8 mouse cellular contexts compared by ENCODE assay signal in the genomic region with DNA sequence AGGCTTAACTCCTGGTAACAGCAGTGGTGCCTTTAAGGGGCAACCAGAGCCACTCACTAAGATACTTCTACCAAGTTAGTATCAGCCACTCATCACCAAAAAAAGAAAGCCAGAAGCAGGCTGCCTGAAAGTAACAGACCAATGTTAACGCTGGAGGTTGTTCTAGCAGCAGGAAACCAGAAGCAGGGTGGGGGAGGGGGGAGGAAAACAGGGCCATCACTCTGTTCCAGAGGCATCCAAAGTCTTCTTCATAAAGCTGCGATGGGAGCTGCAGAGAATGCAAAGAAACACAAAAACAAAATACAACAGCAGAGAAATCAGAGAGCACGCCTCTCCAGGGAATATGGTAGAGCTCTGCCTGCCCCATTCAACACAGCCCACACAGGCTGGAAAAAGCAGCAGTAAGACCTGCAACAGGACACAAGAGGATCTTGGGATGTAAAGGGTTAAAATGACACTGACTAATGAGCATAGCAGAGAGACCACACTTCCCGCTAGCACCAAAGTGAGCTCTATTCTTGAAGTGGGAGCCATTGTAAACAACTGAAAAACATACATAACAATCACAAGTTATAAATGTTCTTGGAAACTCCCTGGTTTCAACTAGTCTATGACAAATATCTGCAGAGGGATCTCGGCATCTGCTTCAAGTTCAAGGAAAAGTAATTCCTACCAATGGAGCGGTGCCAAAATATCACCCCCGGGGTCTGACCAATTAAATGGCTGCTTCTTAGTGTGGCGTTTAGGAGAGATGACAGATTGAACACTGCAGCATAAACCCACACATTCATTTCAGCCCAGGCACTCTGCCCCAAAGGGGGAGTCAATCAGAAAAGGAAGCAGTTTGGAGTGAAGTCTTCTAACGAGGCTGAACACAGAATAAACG. TPM values are rescaled to one million over a fixed set of nuclear protein-coding genes. Genes with fewer than 3 reads are reported as not detected.
DNase-seq lines count a peak whose midpoint lies in the region; ATAC-seq and TF ChIP-seq lines count a peak whose summit lies in the region.

No protein-coding gene starts in this region.

- no peak for TF ChIP-seq CTCF in kidney, adult 2 months (conservative IDR thresholded peaks at IDR 0.05; ENCODE audit: insufficient read depth, insufficient read length, low read depth, low read length)
- TF ChIP-seq CTCF in stomach, postnatal 0 days (IDR thresholded peaks at IDR 0.05; ENCODE audit: low read depth) = no peak

- peaks cover 35% of the 10 kb centered on the region for H3K4me1 ChIP-seq in kidney, embryonic 15.5 days
- peaks cover 3% of the 10 kb centered on the region; the same call in 1 of the 2 replicates for H3K4me1 ChIP-seq in kidney, adult 2 months (ENCODE audit: control insufficient read depth, insufficient read depth, low read length)
- H3K4me1 ChIP-seq in stomach, embryonic 14.5 days (ENCODE audit: control insufficient read depth, insufficient read depth, low read length) = peaks cover 11% of the 10 kb centered on the region; the same call in 1 of the 2 replicates
- no peaks in the 10 kb centered on the region for H3K4me1 ChIP-seq in stomach, postnatal 0 days (replicated peaks; ENCODE audit: control insufficient read depth, insufficient read depth)
- peaks cover 15% of the 10 kb centered on the region for H3K4me1 ChIP-seq in hindbrain, embryonic 14.5 days (replicated peaks; ENCODE audit: control insufficient read depth, insufficient read depth, low read length)

- WGBS in kidney, embryonic 15.5 days = 20% methylated on average over 10 of the region's 10 CpGs
- WGBS in kidney, adult 2 months = 31% methylated on average over 10 of the region's 10 CpGs
- WGBS in stomach, embryonic 14.5 days = 17% methylated on average over 10 of the region's 10 CpGs
- WGBS in stomach, postnatal 0 days = 25% methylated on average over 10 of the region's 10 CpGs
- WGBS in hindbrain, embryonic 14.5 days = 7% methylated on average over 10 of the region's 10 CpGs

- 0 out of 2 replicates have a peak overlapping the region, but pooled peaks have one; percentile 6 for H3K4me3 ChIP-seq in kidney, embryonic 15.5 days (replicated peaks)
- no peak overlapping the region for H3K4me3 ChIP-seq in kidney, adult 2 months (ENCODE audit: insufficient read depth, low read depth, low read length)
- no peak overlapping the region for H3K4me3 ChIP-seq in stomach, embryonic 14.5 days (ENCODE audit: low read depth, low read length)
- no peak overlapping the region for H3K4me3 ChIP-seq in stomach, postnatal 0 days (ENCODE audit: low read depth, low read length)
- H3K4me3 ChIP-seq in hindbrain, embryonic 14.5 days (replicated peaks; ENCODE audit: low read length) = no peak overlapping the region

- no peak overlapping the region for H3K9ac ChIP-seq in kidney, embryonic 15.5 days
- H3K9ac ChIP-seq in stomach, embryonic 14.5 days (replicated peaks; ENCODE audit: low read depth, low read length) = no peak overlapping the region
- H3K9ac ChIP-seq in stomach, postnatal 0 days (ENCODE audit: low read length) = no peak overlapping the region
- H3K9ac ChIP-seq in hindbrain, embryonic 14.5 days = no peak overlapping the region; the same call in 1 of the 2 replicates

- TF ChIP-seq POLR2A in kidney, adult 2 months (IDR thresholded peaks at IDR 0.05; ENCODE audit: low read depth, low read length) = no peak

- no peak for DNase-seq in kidney, adult 2 months
- DNase-seq in stomach, postnatal 0 days (ENCODE audit: low spot score) = no peak
- peak; percentile 66 for DNase-seq in hindbrain, embryonic 14.5 days (ENCODE audit: low spot score)
- DNase-seq in urinary bladder, postnatal 10 days (ENCODE audit: low spot score) = no peak
- no peak for DNase-seq in spleen, postnatal 10 days (ENCODE audit: low spot score in 2 of 2)
- no peak for DNase-seq in urinary bladder, postnatal 36 days (ENCODE audit: low spot score in 2 of 2)

- 0 out of 2 replicates have a peak, but pooled peaks cover 1% of the 10 kb centered on the region for H3K36me3 ChIP-seq in kidney, embryonic 15.5 days
- no peaks in the 10 kb centered on the region; the same call in 1 of the 2 replicates for H3K36me3 ChIP-seq in kidney, adult 2 months (ENCODE audit: control insufficient read depth, insufficient read depth, low read length)
- no peaks in the 10 kb centered on the region for H3K36me3 ChIP-seq in stomach, embryonic 14.5 days (ENCODE audit: control insufficient read depth, insufficient read depth, low read length)
- no peaks in the 10 kb centered on the region for H3K36me3 ChIP-seq in stomach, postnatal 0 days (ENCODE audit: control insufficient read depth, insufficient read depth, low read length)
- H3K36me3 ChIP-seq in hindbrain, embryonic 14.5 days (replicated peaks; ENCODE audit: control insufficient read depth, insufficient read depth) = no peaks in the 10 kb centered on the region

- no peak for TF ChIP-seq EP300 in stomach, postnatal 0 days (optimal IDR thresholded peaks at IDR 0.05)

- H3K27me3 ChIP-seq in kidney, embryonic 15.5 days = no peaks in the 10 kb centered on the region
- H3K27me3 ChIP-seq in kidney, adult 2 months (replicated peaks; ENCODE audit: control insufficient read depth, insufficient read depth, low read length) = no peaks in the 10 kb centered on the region
- H3K27me3 ChIP-seq in stomach, embryonic 14.5 days (ENCODE audit: control insufficient read depth, insufficient read depth, low read length) = no peaks in the 10 kb centered on the region
- no peaks in the 10 kb centered on the region for H3K27me3 ChIP-seq in stomach, postnatal 0 days (ENCODE audit: control insufficient read depth, insufficient read depth, low read length)
- H3K27me3 ChIP-seq in hindbrain, embryonic 14.5 days (ENCODE audit: control insufficient read depth, insufficient read depth, low read length) = no peaks in the 10 kb centered on the region

- peak overlapping the region; percentile 57 for H3K27ac ChIP-seq in kidney, embryonic 15.5 days
- H3K27ac ChIP-seq in kidney, adult 2 months (ENCODE audit: insufficient read depth, low read depth, low read length) = no peak overlapping the region
- no peak overlapping the region for H3K27ac ChIP-seq in stomach, embryonic 14.5 days (ENCODE audit: low read length)
- no peak overlapping the region for H3K27ac ChIP-seq in stomach, postnatal 0 days (replicated peaks)
- no peak overlapping the region for H3K27ac ChIP-seq in hindbrain, embryonic 14.5 days

- no peaks in the 10 kb centered on the region for H3K9me3 ChIP-seq in kidney, embryonic 15.5 days (replicated peaks)
- no peaks in the 10 kb centered on the region for H3K9me3 ChIP-seq in stomach, embryonic 14.5 days (ENCODE audit: control insufficient read depth, low read depth, low read length)
- no peaks in the 10 kb centered on the region for H3K9me3 ChIP-seq in stomach, postnatal 0 days (ENCODE audit: control insufficient read depth, low read length)
- H3K9me3 ChIP-seq in hindbrain, embryonic 14.5 days (ENCODE audit: control insufficient read depth, low read length) = no peaks in the 10 kb centered on the region

- ATAC-seq in kidney, embryonic 15.5 days (replicated peaks; ENCODE audit: low FRiP score) = no peak
- no peak for ATAC-seq in stomach, embryonic 14.5 days (ENCODE audit: insufficient number of reproducible peaks, insufficient read depth, low FRiP score, low read depth)
- ATAC-seq in stomach, postnatal 0 days (ENCODE audit: low FRiP score, low TSS enrichment) = no peak
- ATAC-seq in hindbrain, embryonic 14.5 days (ENCODE audit: low FRiP score) = peak; percentile 46; the same call in 1 of the 2 replicates

- peak overlapping the region; percentile 42 for H3K4me2 ChIP-seq in kidney, embryonic 15.5 days
- peak overlapping the region; percentile 19 for H3K4me2 ChIP-seq in stomach, embryonic 14.5 days (replicated peaks; ENCODE audit: low read depth, low read length)
- no peak overlapping the region for H3K4me2 ChIP-seq in stomach, postnatal 0 days (replicated peaks; ENCODE audit: low read depth)
- peak overlapping the region; percentile 36 for H3K4me2 ChIP-seq in hindbrain, embryonic 14.5 days (replicated peaks)

RNA-seq across cellular contexts. Expression of gene Rffl, which starts 39.8 kb away (rescaled TPM):
- 22.3 and 23.6 TPM in 2 replicates for polyA plus RNA-seq in kidney, embryonic 15.5 days (2015; fragmentation: Nextera tagmentation; extraction: Ambion mirVana)
- polyA plus RNA-seq in kidney, adult 2 months (2012; rRNA removed) = 15.3 and 19.4 TPM in 2 replicates
- 17.9 and 19.5 TPM in 2 replicates for polyA plus RNA-seq in stomach, embryonic 14.5 days (2014; fragmentation: Nextera tagmentation; extraction: Ambion mirVana)
- polyA plus RNA-seq in stomach, postnatal 0 days (2015; fragmentation: Nextera tagmentation; extraction: Ambion mirVana) = 16.4 and 17.1 TPM in 2 replicates
- 4.3 and 5.0 TPM in 2 replicates for polyA plus RNA-seq in hindbrain, embryonic 14.5 days (2014; fragmentation: Nextera tagmentation; extraction: Ambion mirVana)

RNA-seq across cellular contexts. Expression of gene Lig3, which starts 50.3 kb away (rescaled TPM):
- 33.3 and 34.6 TPM in 2 replicates for polyA plus RNA-seq in kidney, embryonic 15.5 days (2015; fragmentation: Nextera tagmentation; extraction: Ambion mirVana)
- 12.7 and 15.0 TPM in 2 replicates for polyA plus RNA-seq in kidney, adult 2 months (2012; rRNA removed)
- polyA plus RNA-seq in stomach, embryonic 14.5 days (2014; fragmentation: Nextera tagmentation; extraction: Ambion mirVana) = 34.9 and 43.4 TPM in 2 replicates
- 13.4 and 13.7 TPM in 2 replicates for polyA plus RNA-seq in stomach, postnatal 0 days (2015; fragmentation: Nextera tagmentation; extraction: Ambion mirVana)
- polyA plus RNA-seq in hindbrain, embryonic 14.5 days (2014; fragmentation: Nextera tagmentation; extraction: Ambion mirVana) = 26.0 and 35.8 TPM in 2 replicates

RNA-seq across cellular contexts. Expression of gene Rad51d, which starts 59.2 kb away (rescaled TPM):
- polyA plus RNA-seq in kidney, embryonic 15.5 days (2015; fragmentation: Nextera tagmentation; extraction: Ambion mirVana) = 11.1 and 13.9 TPM in 2 replicates
- polyA plus RNA-seq in kidney, adult 2 months (2012; rRNA removed) = 13.7 and 15.7 TPM in 2 replicates
- polyA plus RNA-seq in stomach, embryonic 14.5 days (2014; fragmentation: Nextera tagmentation; extraction: Ambion mirVana) = 14.1 and 14.4 TPM in 2 replicates
- polyA plus RNA-seq in stomach, postnatal 0 days (2015; fragmentation: Nextera tagmentation; extraction: Ambion mirVana) = 8.3 and 9.7 TPM in 2 replicates
- polyA plus RNA-seq in hindbrain, embryonic 14.5 days (2014; fragmentation: Nextera tagmentation; extraction: Ambion mirVana) = 14.0 and 14.3 TPM in 2 replicates
